Mouse (Mus musculus): ENCODE measurements around the gene Gxylt2. TPM values are rescaled to one million over a fixed set of nuclear protein-coding genes. Genes with fewer than 3 reads are reported as not detected.

Gene Gxylt2
- total RNA-seq, 2 experiments from 2014 or later, result 2.7 TPM

GRCm38 (mm10) chr6:100845058-100845457, 140.5 kb downstream of the Gxylt2 start:
- DNase-seq (ENCODE audit: low spot score in 2 of 2), result no peak

- no peak for DNase-seq (ENCODE audit: low spot score in 2 of 2)
Observed at GRCm38 (mm10) chr6:100847264-100847663, 142.7 kb downstream of the Gxylt2 start.

- DNase-seq (ENCODE audit: low spot score in 2 of 2), result no peak
Observed at GRCm38 (mm10) chr6:100848682-100849375, 144.3 kb downstream of the Gxylt2 start.

GRCm38 (mm10) chr6:100850671-100851081, 146.1 kb downstream of the Gxylt2 start:
- DNase-seq (ENCODE audit: low spot score in 2 of 2), result no peak

GRCm38 (mm10) chr6:100851083-100851482, 146.5 kb downstream of the Gxylt2 start:
- no peak for DNase-seq (ENCODE audit: low spot score in 2 of 2)

Other genes with a start within 250 kb of the Gxylt2 start
- gene Shq1, start 33.6 kb upstream of the Gxylt2 start, total RNA-seq (2021), result 1 to 10 TPM; 7.3 to 7.7 TPM
- 10 to 100 TPM; 72.9 to 74.4 TPM for gene Ppp4r2, start 128.9 kb downstream of the Gxylt2 start, total RNA-seq (2021)

Data from layer of hippocampus, postnatal 10 days (tissue).